Mouse (Mus musculus): ENCODE data around the gene Gm49333. TPM values are rescaled to one million over a fixed set of nuclear protein-coding genes. Genes with fewer than 3 reads are reported as not detected.

The Gm49333 gene
- 0.34 TPM in 1 of 2 replicates, not detected in the other for polyA plus RNA-seq (2015; fragmentation: Nextera tagmentation; extraction: Ambion mirVana)

GRCm38 (mm10) chr16:20611357-20612227 is at the start of gene Gm49333, which contains the start of the genes Eef1akmt4 and Alg3:
Gene Gm49333, plus strand, starts transcription at chr16:20611610.
Gene Eef1akmt4, plus strand, starts transcription at chr16:20611593.
Gene Alg3, minus strand, starts transcription at chr16:20611735.
- peak within 1 kb of the TSS; percentile 74 for H3K4me2 ChIP-seq (ENCODE audit: low read length)
- H3K4me3 ChIP-seq (replicated peaks; ENCODE audit: low read depth, low read length), result peak within 1 kb of the TSS; percentile 60
- peak within 1 kb of the TSS; percentile 72 for H3K9ac ChIP-seq (ENCODE audit: low read depth, low read length)
- no peak for TF ChIP-seq CTCF (IDR thresholded peaks at IDR 0.05; ENCODE audit: low read depth)
- no peaks in the 10 kb centered on the region for H3K9me3 ChIP-seq (replicated peaks; ENCODE audit: low read length)
- H3K27ac ChIP-seq, result peak within 1 kb of the TSS; percentile 76
- peaks cover 8% of the 10 kb centered on the region for H3K36me3 ChIP-seq (ENCODE audit: insufficient read depth, low read length)
- peaks cover 5% of the 10 kb centered on the region; the same call in 1 of the 2 replicates for H3K4me1 ChIP-seq (replicated peaks; ENCODE audit: insufficient read depth, low read length)
- H3K27me3 ChIP-seq (ENCODE audit: insufficient read depth, low read length), result no peaks in the 10 kb centered on the region
- ATAC-seq (replicated peaks; ENCODE audit: low FRiP score, low read depth) (peak; percentile 96), DNase-seq (ENCODE audit: low spot score) (peak; percentile 98)
- 1% methylated on average over 41 of the region's 41 CpGs for WGBS

DNA sequence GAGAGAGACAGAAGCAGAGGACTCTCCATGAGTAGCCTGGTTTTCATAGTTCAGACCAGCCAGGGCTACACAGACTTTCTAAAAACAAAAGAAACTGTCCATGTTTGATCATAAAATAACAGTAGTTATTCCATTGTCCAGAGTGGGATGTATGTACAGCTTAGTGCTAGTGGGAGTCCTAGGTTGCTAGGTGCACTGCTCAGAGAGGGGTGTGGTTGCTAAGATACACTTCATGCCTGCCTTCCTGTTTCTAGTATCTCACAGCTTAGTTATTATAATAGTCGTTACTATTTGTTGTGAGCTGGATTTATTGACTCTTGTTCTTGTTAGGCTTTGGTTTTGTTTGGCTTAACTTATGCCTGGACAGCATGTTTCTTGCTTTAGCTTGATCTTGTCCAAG is 46.3 kb upstream of the Gm49333 start:
- Histone ChIP-seq H3K27ac (no peak overlapping the region), H3K9ac (ENCODE audit: low read depth, low read length) (no peak overlapping the region), H3K36me3 (ENCODE audit: insufficient read depth, low read length) (peaks cover 21% of the 10 kb centered on the region), H3K4me1 (replicated peaks; ENCODE audit: insufficient read depth, low read length) (no peaks in the 10 kb centered on the region), H3K9me3 (replicated peaks; ENCODE audit: low read length) (no peaks in the 10 kb centered on the region), H3K27me3 (ENCODE audit: insufficient read depth, low read length) (no peaks in the 10 kb centered on the region), H3K4me2 (ENCODE audit: low read length) (no peak overlapping the region), H3K4me3 (replicated peaks; ENCODE audit: low read depth, low read length) (no peak overlapping the region)
- DNase-seq (ENCODE audit: low spot score), result no peak
- no peak for ATAC-seq (replicated peaks; ENCODE audit: low FRiP score, low read depth)
- 67% methylated on average over 1 of the region's 1 CpGs for WGBS
- no peak for TF ChIP-seq CTCF (IDR thresholded peaks at IDR 0.05; ENCODE audit: low read depth)

DNA sequence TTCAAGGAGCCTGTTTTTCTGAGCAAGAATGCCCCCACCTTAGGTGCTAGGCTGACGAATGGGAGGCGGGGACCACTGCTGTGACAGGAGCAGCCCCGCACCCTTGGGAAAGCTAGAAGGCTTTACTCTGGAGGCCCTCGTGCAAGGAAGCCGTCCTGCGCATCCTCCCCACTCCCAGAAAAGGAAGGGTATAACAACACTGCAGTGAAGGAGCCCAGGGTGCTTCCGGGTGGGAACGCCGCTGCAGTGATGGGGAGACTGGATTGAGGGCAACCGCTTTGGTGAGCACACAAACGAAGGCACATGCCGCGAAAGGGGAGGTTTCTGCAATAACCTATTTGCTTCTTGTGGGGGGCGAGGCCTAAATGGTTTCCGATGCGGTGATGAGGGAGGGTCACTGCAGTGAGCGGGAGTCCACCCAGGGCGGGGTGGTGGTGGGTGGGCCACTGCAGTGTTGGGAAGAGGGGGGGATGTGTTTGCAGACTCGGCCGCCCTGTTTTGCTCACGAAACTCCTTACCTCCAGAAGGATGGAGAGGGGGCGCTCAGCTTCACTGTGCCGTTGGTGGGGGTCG is 22.0 kb upstream of the Gm49333 start, which contains the start of gene Vwa5b2:
Vwa5b2 (plus strand) TSS at position 106 of the 573 bp plus-strand sequence.
- Histone ChIP-seq H3K9me3 (replicated peaks; ENCODE audit: low read length) (no peaks in the 10 kb centered on the region), H3K4me1 (replicated peaks; ENCODE audit: insufficient read depth, low read length) (peaks cover 17% of the 10 kb centered on the region), H3K4me2 (ENCODE audit: low read length) (peak within 1 kb of the TSS; percentile 91), H3K36me3 (ENCODE audit: insufficient read depth, low read length) (no peaks in the 10 kb centered on the region), H3K4me3 (replicated peaks; ENCODE audit: low read depth, low read length) (peak within 1 kb of the TSS; percentile 48), H3K27me3 (ENCODE audit: insufficient read depth, low read length) (peaks cover 34% of the 10 kb centered on the region), H3K9ac (ENCODE audit: low read depth, low read length) (peak within 1 kb of the TSS; percentile 37; the same call in 1 of the 2 replicates), H3K27ac (no peak within 1 kb of the TSS)
- TF ChIP-seq CTCF (IDR thresholded peaks at IDR 0.05; ENCODE audit: low read depth), result no peak
- ATAC-seq (replicated peaks; ENCODE audit: low FRiP score, low read depth), result peak; percentile 75
- peak; percentile 8 for DNase-seq (ENCODE audit: low spot score)
- WGBS, result 0% methylated on average over 22 of the region's 24 CpGs

- Histone ChIP-seq H3K27me3 (ENCODE audit: insufficient read depth, low read length) (peaks cover 34% of the 10 kb centered on the region), H3K9ac (ENCODE audit: low read depth, low read length) (peak overlapping the region; percentile 37; the same call in 1 of the 2 replicates)
- DNase-seq (ENCODE audit: low spot score), result peak; percentile 38
These were observed 21.3 kb upstream of the Gm49333 start for GRCm38 (mm10) chr16:20589939-20590679.

DNA sequence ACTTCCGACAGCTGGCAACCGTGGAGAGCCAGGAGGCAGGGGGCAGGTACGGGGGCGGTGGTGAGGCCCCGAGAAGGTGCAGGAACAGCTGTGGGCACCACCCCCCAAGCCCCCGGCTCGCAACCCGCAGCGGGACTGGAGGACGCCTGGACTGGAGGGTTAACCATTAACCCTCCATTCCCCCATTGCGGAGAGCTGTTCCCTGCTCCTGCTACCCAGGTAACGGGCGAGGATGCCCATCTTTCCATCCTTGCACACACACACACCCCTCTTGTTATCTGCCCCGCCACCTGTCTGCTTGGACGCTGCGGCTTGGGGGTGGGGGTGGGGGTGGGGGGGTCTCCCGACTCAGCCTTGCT is 20.8 kb upstream of the Gm49333 start:
- peaks cover 34% of the 10 kb centered on the region for H3K27me3 ChIP-seq (ENCODE audit: insufficient read depth, low read length)
- peak overlapping the region; percentile 91 for H3K4me2 ChIP-seq (ENCODE audit: low read length)
- ATAC-seq (replicated peaks; ENCODE audit: low FRiP score, low read depth), result peak; percentile 31; the same call in 1 of the 2 replicates
- no peak for TF ChIP-seq CTCF (IDR thresholded peaks at IDR 0.05; ENCODE audit: low read depth)
- DNase-seq (ENCODE audit: low spot score), result no peak
- no peak overlapping the region for H3K9ac ChIP-seq (ENCODE audit: low read depth, low read length)
- WGBS, result 2% methylated on average over 15 of the region's 17 CpGs
- H3K4me3 ChIP-seq (replicated peaks; ENCODE audit: low read depth, low read length), result peak overlapping the region; percentile 48
- no peak overlapping the region for H3K27ac ChIP-seq
- H3K36me3 ChIP-seq (ENCODE audit: insufficient read depth, low read length), result no peaks in the 10 kb centered on the region
- peaks cover 17% of the 10 kb centered on the region for H3K4me1 ChIP-seq (replicated peaks; ENCODE audit: insufficient read depth, low read length)
- no peaks in the 10 kb centered on the region for H3K9me3 ChIP-seq (replicated peaks; ENCODE audit: low read length)

More at GRCm38 (mm10) chr16:20589939-20590679, 21.3 kb upstream of the Gm49333 start:
- Histone ChIP-seq H3K9me3 (replicated peaks; ENCODE audit: low read length) (no peaks in the 10 kb centered on the region), H3K4me3 (replicated peaks; ENCODE audit: low read depth, low read length) (peak overlapping the region; percentile 48), H3K27ac (no peak overlapping the region), H3K4me1 (replicated peaks; ENCODE audit: insufficient read depth, low read length) (peaks cover 17% of the 10 kb centered on the region), H3K36me3 (ENCODE audit: insufficient read depth, low read length) (no peaks in the 10 kb centered on the region), H3K4me2 (ENCODE audit: low read length) (peak overlapping the region; percentile 91)
- WGBS, result 0% methylated on average over 35 of the region's 39 CpGs
- peak; percentile 62 for ATAC-seq (replicated peaks; ENCODE audit: low FRiP score, low read depth)
- TF ChIP-seq CTCF (IDR thresholded peaks at IDR 0.05; ENCODE audit: low read depth), result no peak
